Comparison of ENCODE assay signal across 12 mouse cellular contexts in the genomic region with DNA sequence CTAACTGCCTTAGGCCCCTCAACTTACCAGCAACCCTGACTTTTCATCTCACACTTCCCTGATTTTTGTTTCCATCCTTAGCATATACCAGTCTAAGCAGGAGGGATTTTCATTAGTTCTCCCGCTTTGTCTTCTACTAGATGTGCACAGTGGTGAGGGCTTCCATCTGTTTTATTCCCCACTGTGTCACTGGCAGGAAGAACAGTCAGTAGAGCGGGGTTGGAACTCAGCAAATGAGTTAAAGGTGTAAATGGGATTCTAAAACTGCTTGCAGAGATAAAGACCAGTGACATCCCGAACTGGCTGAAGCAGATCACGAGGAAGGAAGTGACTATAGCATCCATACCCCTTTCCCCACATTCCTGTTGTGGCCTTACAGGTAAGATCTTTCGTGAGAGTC.
DNase-seq lines count a peak whose midpoint lies in the region; ATAC-seq and TF ChIP-seq lines count a peak whose summit lies in the region.
"Had no signal": no experiment of that assay in that cellular context is flagged by ENCODE, and none has a peak within 500 bp of the region (broad histone marks: within the 10 kb centered on the region; RNA-seq: fewer than 3 reads in every experiment).

No protein-coding gene starts in this region.

- no peak overlapping the region for H3K9ac ChIP-seq in forebrain, postnatal 0 days
- H3K9ac ChIP-seq in hindbrain, postnatal 0 days (replicated peaks; ENCODE audit: low read length) = no peak overlapping the region
- H3K9ac ChIP-seq in hindbrain, embryonic 12.5 days = no peak overlapping the region
- no peak overlapping the region for H3K9ac ChIP-seq in neural tube, embryonic 15.5 days (replicated peaks)
- H3K9ac ChIP-seq: embryonic facial prominence, embryonic 12.5 days; forebrain, embryonic 12.5 days; intestine, embryonic 15.5 days had no signal

- H3K9me3 ChIP-seq in forebrain, postnatal 0 days (ENCODE audit: low read length) = no peaks in the 10 kb centered on the region
- no peaks in the 10 kb centered on the region for H3K9me3 ChIP-seq in forebrain, embryonic 10.5 days
- no peaks in the 10 kb centered on the region for H3K9me3 ChIP-seq in hindbrain, postnatal 0 days (ENCODE audit: low read length)
- H3K9me3 ChIP-seq in hindbrain, embryonic 12.5 days (replicated peaks) = no peaks in the 10 kb centered on the region
- H3K9me3 ChIP-seq in neural tube, embryonic 15.5 days (replicated peaks) = no peaks in the 10 kb centered on the region
- H3K9me3 ChIP-seq: embryonic facial prominence, embryonic 12.5 days; forebrain, embryonic 12.5 days; heart, embryonic 10.5 days; intestine, embryonic 15.5 days had no signal

- no peak overlapping the region for H3K4me3 ChIP-seq in forebrain, postnatal 0 days (ENCODE audit: low read depth, low read length)
- no peak overlapping the region for H3K4me3 ChIP-seq in forebrain, embryonic 10.5 days
- H3K4me3 ChIP-seq in hindbrain, postnatal 0 days (ENCODE audit: low read length) = no peak overlapping the region
- no peak overlapping the region for H3K4me3 ChIP-seq in hindbrain, embryonic 12.5 days
- H3K4me3 ChIP-seq in neural tube, embryonic 15.5 days (replicated peaks) = no peak overlapping the region
- H3K4me3 ChIP-seq: embryonic facial prominence, embryonic 12.5 days; forebrain, embryonic 12.5 days; heart, embryonic 10.5 days; intestine, embryonic 15.5 days had no signal

- ATAC-seq in forebrain, postnatal 0 days = no peak
- ATAC-seq in hindbrain, postnatal 0 days = no peak
- no peak for ATAC-seq in hindbrain, embryonic 12.5 days (ENCODE audit: low FRiP score)
- no peak for ATAC-seq in neural tube, embryonic 15.5 days (ENCODE audit: low FRiP score)
- ATAC-seq: intestine, embryonic 15.5 days had no signal

- H3K4me1 ChIP-seq in forebrain, postnatal 0 days (ENCODE audit: insufficient read depth) = peaks cover 21% of the 10 kb centered on the region; the same call in 1 of the 2 replicates
- peaks cover 12% of the 10 kb centered on the region for H3K4me1 ChIP-seq in forebrain, embryonic 10.5 days
- H3K4me1 ChIP-seq in hindbrain, postnatal 0 days (ENCODE audit: insufficient read depth, low read length) = peaks cover 10% of the 10 kb centered on the region; the same call in 1 of the 2 replicates
- H3K4me1 ChIP-seq in hindbrain, embryonic 12.5 days = peaks cover 10% of the 10 kb centered on the region
- H3K4me1 ChIP-seq in neural tube, embryonic 15.5 days = peaks cover 39% of the 10 kb centered on the region
- H3K4me1 ChIP-seq: intestine, embryonic 15.5 days had no signal

- H3K27ac ChIP-seq in forebrain, postnatal 0 days (ENCODE audit: low read depth, low read length) = no peak overlapping the region
- no peak overlapping the region for H3K27ac ChIP-seq in forebrain, embryonic 10.5 days
- H3K27ac ChIP-seq in hindbrain, postnatal 0 days = no peak overlapping the region
- H3K27ac ChIP-seq in hindbrain, embryonic 12.5 days = no peak overlapping the region
- H3K27ac ChIP-seq in neural tube, embryonic 15.5 days (replicated peaks) = no peak overlapping the region
- H3K27ac ChIP-seq: embryonic facial prominence, embryonic 12.5 days; forebrain, embryonic 12.5 days; heart, embryonic 10.5 days; intestine, embryonic 15.5 days had no signal

- no peak for DNase-seq in forebrain, postnatal 0 days
- no peak for DNase-seq in forebrain, embryonic 10.5 days (ENCODE audit: extremely low spot score, low spot score)
- no peak for DNase-seq in hindbrain, postnatal 0 days (ENCODE audit: low spot score)
- DNase-seq in neural tube, embryonic 10.5 days (ENCODE audit: extremely low spot score, low spot score) = no peak
- DNase-seq in right cerebral cortex, adult 2 months (ENCODE audit: low spot score in 2 of 2) = no peak
- DNase-seq: gastrocnemius, postnatal 25 days had no signal

- H3K27me3 ChIP-seq in forebrain, postnatal 0 days (ENCODE audit: insufficient read depth, low read length) = no peaks in the 10 kb centered on the region
- peaks cover 34% of the 10 kb centered on the region for H3K27me3 ChIP-seq in forebrain, embryonic 10.5 days (ENCODE audit: poor library complexity, severe bottlenecking)
- no peaks in the 10 kb centered on the region for H3K27me3 ChIP-seq in hindbrain, postnatal 0 days (ENCODE audit: insufficient read depth, low read length)
- peaks cover 20% of the 10 kb centered on the region for H3K27me3 ChIP-seq in hindbrain, embryonic 12.5 days
- no peaks in the 10 kb centered on the region for H3K27me3 ChIP-seq in neural tube, embryonic 15.5 days (replicated peaks)

- H3K4me2 ChIP-seq in forebrain, postnatal 0 days (ENCODE audit: low read depth) = 0 out of 2 replicates have a peak overlapping the region, but pooled peaks have one; percentile 78
- H3K4me2 ChIP-seq in hindbrain, postnatal 0 days (ENCODE audit: low read depth, low read length) = peak overlapping the region; percentile 23; the same call in 1 of the 2 replicates
- H3K4me2 ChIP-seq in hindbrain, embryonic 12.5 days (replicated peaks) = no peak overlapping the region
- H3K4me2 ChIP-seq in neural tube, embryonic 15.5 days = peak overlapping the region; percentile 91
- H3K4me2 ChIP-seq: embryonic facial prominence, embryonic 12.5 days; forebrain, embryonic 12.5 days; intestine, embryonic 15.5 days had no signal

- H3K36me3 ChIP-seq in forebrain, postnatal 0 days (ENCODE audit: insufficient read depth) = 0 out of 2 replicates have a peak, but pooled peaks cover 5% of the 10 kb centered on the region
- no peaks in the 10 kb centered on the region for H3K36me3 ChIP-seq in forebrain, embryonic 10.5 days (replicated peaks)
- H3K36me3 ChIP-seq in hindbrain, postnatal 0 days (ENCODE audit: insufficient read depth, low read length) = no peaks in the 10 kb centered on the region
- no peaks in the 10 kb centered on the region for H3K36me3 ChIP-seq in hindbrain, embryonic 12.5 days
- no peaks in the 10 kb centered on the region for H3K36me3 ChIP-seq in neural tube, embryonic 15.5 days
- H3K36me3 ChIP-seq: embryonic facial prominence, embryonic 12.5 days; forebrain, embryonic 12.5 days; heart, embryonic 10.5 days; intestine, embryonic 15.5 days had no signal

- WGBS in forebrain, postnatal 0 days = 73% methylated on average over 5 of the region's 5 CpGs
- WGBS in forebrain, embryonic 10.5 days = 83% methylated on average over 5 of the region's 5 CpGs
- 76% methylated on average over 5 of the region's 5 CpGs for WGBS in hindbrain, postnatal 0 days
- WGBS in hindbrain, embryonic 12.5 days = 80% methylated on average over 5 of the region's 5 CpGs
- WGBS in neural tube, embryonic 15.5 days = 71% methylated on average over 5 of the region's 5 CpGs

- TF ChIP-seq CTCF in forebrain, postnatal 0 days (IDR thresholded peaks at IDR 0.05; ENCODE audit: low read depth) = no peak
- no peak for TF ChIP-seq CTCF in hindbrain, postnatal 0 days (IDR thresholded peaks at IDR 0.05; ENCODE audit: low read depth)
